Mouse (Mus musculus) kidney, postnatal 10 days (tissue): Measurements from ENCODE around the gene Mrpl18.
"Not testable (repeated sequence)": the region's sequence is repeated elsewhere in the genome, so short reads cannot be mapped to it uniquely, and the experiment has no call there.

ENCODE experiments used
- DNase-seq: peaks from one replicate; pipeline ENCODE4 v3.0.0; 2021; ENCODE audit warnings: mixed read lengths

The Mrpl18 gene

GRCm38 (mm10) chr17:12909361-12910280 lies 6.5 kb downstream of the Mrpl18 start, which contains the start of gene Pnldc1:
Gene Pnldc1, minus strand, starts transcription at chr17:12910230.
- no peak for DNase-seq

- no peak for DNase-seq
These were observed 9.7 kb downstream of the Mrpl18 start for GRCm38 (mm10) chr17:12906436-12906835.

GRCm38 (mm10) chr17:12905810-12906209 lies 10.3 kb downstream of the Mrpl18 start:
- DNase-seq, result no peak

- DNase-seq, result no peak
These were observed 11.8 kb downstream of the Mrpl18 start for GRCm38 (mm10) chr17:12904349-12904748.

- no peak for DNase-seq
These were observed 12.5 kb downstream of the Mrpl18 start for GRCm38 (mm10) chr17:12903372-12904333.

GRCm38 (mm10) chr17:12902291-12902690 lies 13.9 kb downstream of the Mrpl18 start:
- no peak for DNase-seq

- not testable (repeated sequence) for DNase-seq
These were observed 17.5 kb downstream of the Mrpl18 start for GRCm38 (mm10) chr17:12898607-12899006.

GRCm38 (mm10) chr17:12897674-12898073 lies 18.5 kb downstream of the Mrpl18 start:
- no peak for DNase-seq

GRCm38 (mm10) chr17:12892033-12892432 lies 24.1 kb downstream of the Mrpl18 start:
- no peak for DNase-seq

- no peak for DNase-seq
These were observed 25.1 kb downstream of the Mrpl18 start for GRCm38 (mm10) chr17:12891054-12891453.

GRCm38 (mm10) chr17:12887021-12887775 lies 28.9 kb downstream of the Mrpl18 start:
- peak; percentile 37 for DNase-seq

- DNase-seq, result no peak
These were observed 29.5 kb downstream of the Mrpl18 start for GRCm38 (mm10) chr17:12886620-12887019.

- DNase-seq, result no peak
These were observed 34.9 kb downstream of the Mrpl18 start for GRCm38 (mm10) chr17:12881216-12881615.

GRCm38 (mm10) chr17:12880178-12880577 lies 36.0 kb downstream of the Mrpl18 start:
- DNase-seq, result peak; percentile 91

- no peak for DNase-seq
These were observed 40.4 kb downstream of the Mrpl18 start, which contains the start of gene Mrgprh for GRCm38 (mm10) chr17:12875734-12876133. Gene Mrgprh, plus strand, starts transcription at chr17:12876034.

GRCm38 (mm10) chr17:12872275-12873028 lies 43.7 kb downstream of the Mrpl18 start:
- no peak for DNase-seq

- DNase-seq, result no peak
These were observed 47.5 kb downstream of the Mrpl18 start for GRCm38 (mm10) chr17:12868640-12869039.

- DNase-seq, result no peak
These were observed 48.1 kb downstream of the Mrpl18 start, which contains the start of gene Mas1 for GRCm38 (mm10) chr17:12868043-12868442. Gene Mas1, minus strand, starts transcription at chr17:12868143.

- DNase-seq, result no peak
These were observed 49.3 kb downstream of the Mrpl18 start for GRCm38 (mm10) chr17:12866853-12867252.

- no peak for DNase-seq
These were observed 50.7 kb downstream of the Mrpl18 start for GRCm38 (mm10) chr17:12865407-12865806.

GRCm38 (mm10) chr17:12864111-12864510 lies 52.0 kb downstream of the Mrpl18 start:
- no peak for DNase-seq
